Mouse (Mus musculus): ENCODE data around the gene Lrrc61.

- TF ChIP-seq CTCF (IDR thresholded peaks at IDR 0.05; ENCODE audit: control insufficient read depth, insufficient read depth, low read length) (no peak), POLR2A (IDR thresholded peaks at IDR 0.05; ENCODE audit: borderline replicate concordance, control insufficient read depth, low read depth, low read length) (no peak)
Measured at GRCm38 (mm10) chr6:48508087-48508486, 46.5 kb upstream of the Lrrc61 start.

All from bone marrow, adult 2 months (tissue).